Mouse (Mus musculus): ENCODE measurements around the gene Ahnak.

DNA sequence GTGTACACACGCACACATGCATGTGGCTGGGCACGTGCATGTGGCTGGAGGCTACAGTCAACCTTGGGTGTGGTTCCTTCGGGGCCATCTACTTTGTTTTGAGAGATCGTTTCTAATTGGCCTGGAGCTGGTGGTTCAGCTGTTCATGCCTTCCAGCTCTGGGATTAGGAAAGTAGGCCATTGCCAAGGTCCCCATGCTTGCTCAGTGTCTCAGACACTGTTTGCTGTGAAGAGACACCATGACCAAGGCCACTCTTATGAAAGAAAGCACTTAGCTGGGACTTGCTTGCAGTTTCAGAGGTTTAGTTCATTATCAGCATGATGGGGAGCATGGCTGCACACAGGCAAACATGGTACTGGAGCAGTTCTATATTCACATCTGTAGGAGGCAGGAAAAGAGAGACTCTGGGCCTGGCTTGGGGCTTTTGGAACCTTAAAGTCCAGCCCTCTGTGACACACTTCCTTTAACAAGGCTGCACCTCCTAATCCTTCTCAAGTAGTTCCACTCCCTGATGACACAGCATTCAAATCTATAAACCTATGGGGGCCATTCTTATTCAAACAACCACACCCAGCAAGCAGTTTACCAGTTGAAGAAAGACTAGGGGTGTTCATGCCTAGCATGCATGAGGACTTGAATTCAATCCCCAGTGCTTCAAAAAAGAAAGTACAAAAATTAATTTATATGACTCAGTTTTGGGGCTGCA, 60.0 kb downstream of the Ahnak start:
- TF ChIP-seq CTCF (IDR thresholded peaks at IDR 0.05; ENCODE audit: low read depth) = no peak
- no peak for TF ChIP-seq EP300 (IDR thresholded peaks at IDR 0.05; ENCODE audit: low read depth)
